Mouse (Mus musculus) hematopoietic stem cell, adult 5-6 weeks (primary cell): ENCODE measurements around the gene Ttpal. TPM values are rescaled to one million over a fixed set of nuclear protein-coding genes. Genes with fewer than 3 reads are reported as not detected.

ENCODE experiments used
- ATAC-seq, 2 experiments: fragments of 125-278 bp in 1 of 2; replicated peaks in 1 of 2; 2 replicates each; pipeline ENCODE4 v1.8.0; 2016 to 2017; ENCODE audit warnings: inconsistent platforms in 2 of 2, mild to moderate bottlenecking in 2 of 2, moderate number of reproducible peaks in 2 of 2, low read depth in 1 of 2, moderate TSS enrichment in 1 of 2; ENCODE audit not compliant: low FRiP score in 2 of 2, poor library complexity in 2 of 2, severe bottlenecking in 2 of 2, insufficient read depth in 1 of 2, low TSS enrichment in 1 of 2
- total RNA-seq: library from RNA; stranded (forward); fragments of 172-1452, 232-1000 nt; gene quantifications from 2 replicates; pipeline ENCODE4 v1.2.3, GENCODE M21; 2017

The Ttpal gene
- total RNA-seq, 1 experiment from 2014 or later: 13.9 TPM

DNA sequence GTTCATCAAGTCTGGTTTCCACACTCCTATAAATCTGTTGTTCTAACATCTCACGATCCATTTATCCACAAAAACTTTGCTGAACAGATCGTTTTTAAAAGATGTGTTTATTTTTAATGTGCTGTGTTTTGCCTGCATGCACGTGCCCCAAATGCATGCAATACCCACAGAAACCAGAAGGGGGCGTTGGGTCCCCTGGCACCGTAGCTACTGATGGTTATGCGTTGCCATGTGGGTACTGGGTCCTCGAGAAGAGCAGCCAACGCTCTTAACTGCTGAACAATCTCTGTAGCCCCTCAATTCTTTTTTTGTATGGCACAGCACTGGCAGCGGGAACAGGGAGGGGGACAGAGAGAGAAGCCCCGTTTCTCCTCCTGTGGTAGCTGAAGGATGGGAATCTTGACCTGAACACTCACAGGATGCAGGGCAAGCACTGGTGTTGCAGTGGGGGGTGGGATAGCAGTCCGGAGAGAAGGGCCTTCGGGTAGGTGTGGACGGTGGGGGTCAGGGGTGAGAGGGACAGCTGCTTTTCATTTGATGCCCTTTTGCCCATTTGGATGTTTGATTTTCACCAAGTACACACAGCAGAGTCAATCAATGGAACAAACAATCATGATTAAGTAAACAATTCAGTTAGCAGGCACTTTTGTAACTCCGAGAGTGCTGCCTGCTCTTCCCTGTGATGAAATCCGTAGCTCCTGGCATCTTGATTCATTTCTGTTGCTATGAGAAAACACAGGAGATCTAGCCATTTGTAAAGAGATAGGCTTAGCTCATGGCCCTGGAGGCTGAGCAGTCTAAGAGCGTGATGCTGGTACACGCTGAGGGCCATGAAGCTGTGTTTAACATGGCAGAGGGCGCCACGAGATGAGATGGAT is 15.5 kb upstream of the Ttpal start:
- peak in 1 of 2 experiments; percentile 37; a peak in 1 of 4 replicates for ATAC-seq

DNA sequence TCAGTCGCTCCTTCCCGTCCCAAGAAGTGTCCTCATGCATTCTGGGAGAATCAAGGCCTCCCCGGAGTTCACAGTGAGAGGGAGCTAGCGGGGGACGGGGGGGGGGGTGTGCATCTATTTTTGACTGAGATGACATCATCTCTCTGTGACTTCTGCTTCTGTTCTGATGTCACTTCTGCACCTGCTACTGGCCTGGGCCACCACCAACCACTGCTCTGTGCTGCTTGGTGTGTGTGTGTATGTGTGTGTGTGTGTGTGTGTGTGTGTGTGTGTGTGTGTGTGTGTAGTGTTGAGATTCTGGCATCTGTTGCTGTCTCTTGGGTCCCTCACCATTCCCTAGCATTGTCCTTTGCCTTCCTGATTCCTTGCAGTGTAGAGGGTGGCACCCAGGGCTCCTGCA is 14.6 kb upstream of the Ttpal start:
- peak in 1 of 2 experiments; percentile 51; a peak in 1 of 4 replicates for ATAC-seq

GRCm38 (mm10) chr2:163590211-163590610 is 11.9 kb upstream of the Ttpal start:
- ATAC-seq: peak in 1 of 2 experiments; percentile 30; a peak in 2 of 4 replicates

DNA sequence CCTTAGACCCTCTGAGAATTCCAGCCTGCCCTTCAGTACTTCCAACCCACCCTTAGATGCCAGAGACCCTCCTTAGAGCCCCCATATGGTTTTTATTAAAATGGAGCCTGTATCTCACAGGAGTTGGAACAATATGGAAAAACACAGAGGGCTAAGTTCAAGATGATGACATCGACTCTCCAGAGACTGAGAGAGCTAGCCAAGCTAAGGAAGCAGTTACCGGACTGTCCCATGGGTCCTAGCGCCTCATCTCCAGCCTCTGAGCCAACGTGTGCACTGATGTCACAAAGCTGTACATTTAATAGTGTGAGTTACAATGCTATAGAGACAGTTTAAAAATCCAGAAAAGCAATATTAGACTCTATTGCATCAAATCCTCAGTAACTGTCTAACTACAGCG is 11.1 kb upstream of the Ttpal start:
- no peak for ATAC-seq

- ATAC-seq: no peak
These were observed 10.0 kb upstream of the Ttpal start for GRCm38 (mm10) chr2:163592084-163592483.

GRCm38 (mm10) chr2:163593636-163594282 is 8.4 kb upstream of the Ttpal start:
- no peak for ATAC-seq

GRCm38 (mm10) chr2:163595119-163595518 is 7.0 kb upstream of the Ttpal start:
- no peak for ATAC-seq

- peak in 1 of 2 experiments; percentile 22; a peak in 1 of 4 replicates for ATAC-seq
These were observed 5.8 kb upstream of the Ttpal start for GRCm38 (mm10) chr2:163596057-163596872.

DNA sequence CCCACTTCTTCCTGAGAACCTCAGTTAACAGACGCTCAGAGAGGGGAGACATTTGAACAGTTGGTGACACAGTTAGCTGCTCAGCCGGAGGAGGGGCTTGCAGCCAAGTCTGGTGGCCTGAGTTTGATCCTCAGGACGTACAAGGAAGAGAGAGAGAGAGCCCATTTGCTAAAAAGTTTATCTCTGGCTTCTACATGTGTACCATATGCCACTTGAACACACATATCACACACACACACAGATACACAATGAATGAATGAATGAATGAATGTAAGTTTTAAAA is 5.3 kb upstream of the Ttpal start:
- no peak for ATAC-seq

DNA sequence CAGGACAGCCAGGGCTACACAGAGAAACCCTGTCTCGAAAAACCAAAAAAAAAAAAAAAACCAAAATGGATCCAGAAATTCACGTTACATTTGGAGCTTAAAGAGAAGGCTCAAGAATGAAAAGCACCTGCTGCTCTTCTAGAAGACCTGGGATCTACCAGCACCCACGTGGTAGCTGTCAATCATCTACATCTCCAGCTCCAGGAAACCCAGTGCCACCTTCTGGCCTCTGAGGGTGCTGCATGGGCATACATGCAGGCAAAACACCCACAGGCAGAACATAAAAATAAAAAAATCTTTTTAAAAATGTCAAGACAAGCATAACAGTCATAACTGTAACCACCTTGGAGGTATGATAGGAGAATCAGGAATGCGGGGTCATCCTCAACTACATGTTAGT is 4.5 kb upstream of the Ttpal start:
- ATAC-seq: peak in 1 of 2 experiments; percentile 34; a peak in 1 of 4 replicates

GRCm38 (mm10) chr2:163599226-163599625 is 2.9 kb upstream of the Ttpal start:
- ATAC-seq: peak in 1 of 2 experiments; percentile 29; a peak in 1 of 4 replicates

DNA sequence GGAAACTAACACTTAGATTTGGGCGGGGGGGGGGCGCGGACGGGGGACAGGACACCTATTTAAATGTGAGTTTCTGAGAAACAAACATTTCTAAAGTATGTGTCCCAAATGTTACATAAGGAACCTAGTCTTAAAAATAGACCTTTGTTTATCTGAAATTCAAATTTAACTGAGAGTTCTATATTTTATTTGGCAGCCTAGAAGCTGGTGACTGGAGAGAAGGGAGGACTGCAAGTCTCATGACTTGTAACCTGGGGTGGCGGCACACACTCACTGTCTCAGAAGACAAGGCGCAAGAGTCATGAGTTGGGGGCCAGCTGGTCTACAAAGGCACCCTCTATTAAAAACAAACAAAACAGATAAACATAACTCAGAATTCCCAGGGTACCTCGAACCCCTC is 1.0 kb upstream of the Ttpal start:
- no peak for ATAC-seq

DNA sequence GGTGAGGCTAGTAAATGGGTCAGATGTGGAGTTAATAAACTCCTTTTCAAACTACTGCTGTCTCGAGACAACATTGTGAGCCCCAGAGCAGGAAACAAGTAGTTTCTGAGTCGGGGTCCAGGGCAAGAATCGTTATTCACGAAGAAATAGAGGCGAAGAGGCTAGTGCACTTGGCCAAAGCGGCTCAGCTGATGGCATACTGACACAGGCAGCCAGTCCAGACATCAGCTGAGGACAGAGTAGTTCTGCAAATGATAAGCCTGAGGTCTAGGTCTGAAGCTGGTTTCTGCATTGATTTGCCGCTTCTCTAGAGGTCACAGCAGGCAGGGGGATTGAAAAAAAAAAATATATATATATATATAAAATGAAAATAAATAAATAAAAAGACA is 408 bp upstream of the Ttpal start:
- no peak for ATAC-seq

GRCm38 (mm10) chr2:163606161-163606560 is 4.0 kb downstream of the Ttpal start:
- ATAC-seq: no peak

DNA sequence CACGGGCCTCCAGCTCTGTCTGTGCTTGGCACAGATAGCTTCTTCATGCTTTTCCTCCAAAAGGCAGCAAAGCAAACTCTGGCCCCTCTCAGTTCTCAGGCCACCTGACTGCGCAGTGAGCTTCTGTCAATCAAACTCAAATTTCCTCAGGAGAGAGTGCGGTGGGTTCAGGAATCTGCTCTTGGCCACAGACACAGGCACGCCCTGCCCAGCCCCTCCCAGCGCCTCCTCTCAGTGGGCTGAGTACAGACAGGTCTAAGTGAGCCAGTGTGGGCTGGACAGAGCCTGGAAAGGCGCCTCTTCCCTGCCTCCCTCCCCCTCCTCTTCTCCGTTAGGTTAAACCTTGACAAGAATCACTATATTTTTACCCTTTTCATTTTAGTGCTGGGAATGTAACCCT is 5.9 kb downstream of the Ttpal start:
- no peak for ATAC-seq

- no peak for ATAC-seq
These were observed 7.3 kb downstream of the Ttpal start for GRCm38 (mm10) chr2:163609281-163609975.

DNA sequence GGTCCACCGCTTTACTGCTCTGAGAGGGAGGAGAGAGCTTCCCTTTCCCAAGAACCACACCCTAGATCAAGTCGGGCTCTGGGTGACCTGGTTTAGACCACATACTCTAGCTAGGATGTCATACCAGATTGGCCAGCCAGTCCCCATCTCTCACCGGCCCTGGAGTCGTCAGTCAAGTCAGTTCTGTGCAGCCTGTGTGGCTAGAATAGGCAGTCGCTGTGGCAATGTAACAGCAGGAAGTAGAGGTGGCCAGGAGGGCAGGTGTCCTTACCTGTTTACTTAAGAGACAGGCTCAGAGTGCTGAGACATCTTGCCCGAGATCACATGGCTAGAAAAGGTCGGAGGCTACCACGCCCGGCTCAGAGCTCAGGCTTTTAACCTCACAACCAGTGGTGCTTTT is 9.1 kb downstream of the Ttpal start:
- no peak for ATAC-seq
